Mouse (Mus musculus): ENCODE results near the gene Hnf1b. TPM values are rescaled to one million over a fixed set of nuclear protein-coding genes. Genes with fewer than 3 reads are reported as not detected.

Hnf1b gene
- 0.89 and 0.95 TPM in 2 replicates for polyA plus RNA-seq (2015; fragmentation: Nextera tagmentation; extraction: Ambion mirVana)

GRCm38 (mm10) chr11:83849529-83850335 is at the start of gene Hnf1b:
Gene Hnf1b, plus strand, starts transcription at chr11:83850063.

GRCm38 (mm10) chr11:83941950-83942840 is 92.3 kb downstream of the Hnf1b start, which contains the start of gene Ddx52:
Gene Ddx52, plus strand, starts transcription at chr11:83942062.

Other genes starting within 250 kb of the Hnf1b start
- not detected in 2 replicates for gene Rpl9-ps1, start 204.4 kb upstream of the Hnf1b start, polyA plus RNA-seq (2015; fragmentation: Nextera tagmentation; extraction: Ambion mirVana)
- gene Ccl3, start 200.7 kb upstream of the Hnf1b start, polyA plus RNA-seq (2015; fragmentation: Nextera tagmentation; extraction: Ambion mirVana), result 1.6 and 2.7 TPM in 2 replicates
- 1.9 TPM in 2 replicates for gene Ccl4, start 187.5 kb upstream of the Hnf1b start, polyA plus RNA-seq (2015; fragmentation: Nextera tagmentation; extraction: Ambion mirVana)
- 4.1 and 5.1 TPM in 2 replicates for gene Wfdc17, start 146.1 kb upstream of the Hnf1b start, polyA plus RNA-seq (2015; fragmentation: Nextera tagmentation; extraction: Ambion mirVana)
- not detected in 2 replicates for gene Wfdc18, start 141.0 kb upstream of the Hnf1b start, polyA plus RNA-seq (2015; fragmentation: Nextera tagmentation; extraction: Ambion mirVana)
- 1.1 TPM in 1 of 2 replicates, not detected in the other for gene Wfdc21, start 103.1 kb upstream of the Hnf1b start, polyA plus RNA-seq (2015; fragmentation: Nextera tagmentation; extraction: Ambion mirVana)
- gene Heatr6, start 96.4 kb upstream of the Hnf1b start, polyA plus RNA-seq (2015; fragmentation: Nextera tagmentation; extraction: Ambion mirVana), result 23.4 and 26.1 TPM in 2 replicates
- 16.0 and 18.0 TPM in 2 replicates for gene Ddx52, start 92.0 kb downstream of the Hnf1b start, polyA plus RNA-seq (2015; fragmentation: Nextera tagmentation; extraction: Ambion mirVana)
- 13.0 and 13.8 TPM in 2 replicates for gene Synrg, start 114.4 kb downstream of the Hnf1b start, polyA plus RNA-seq (2015; fragmentation: Nextera tagmentation; extraction: Ambion mirVana)
- gene Dusp14, start 219.2 kb downstream of the Hnf1b start, polyA plus RNA-seq (2015; fragmentation: Nextera tagmentation; extraction: Ambion mirVana), result 8.1 and 8.4 TPM in 2 replicates